Mouse (Mus musculus): ENCODE measurements around the gene Ubl4b. TPM values are rescaled to one million over a fixed set of nuclear protein-coding genes. Genes with fewer than 3 reads are reported as not detected.

Gene Ubl4b
- polyA plus RNA-seq, 1 experiment from 2014 or later, result not detected

- 23% methylated on average over 8 of the region's 8 CpGs for WGBS
Observed at GRCm38 (mm10) chr3:107537504-107537889, 17.4 kb downstream of the Ubl4b start.

GRCm38 (mm10) chr3:107536810-107537503 is 17.9 kb downstream of the Ubl4b start:
- Histone ChIP-seq H3K4me2 (ENCODE audit: low read length) (peak overlapping the region; percentile 47), H3K4me1 (replicated peaks; ENCODE audit: control insufficient read depth, insufficient read depth, low read length) (peaks cover 3% of the 10 kb centered on the region; the same call in 1 of the 2 replicates), H3K9ac (ENCODE audit: low read length) (no peak overlapping the region), H3K27me3 (replicated peaks; ENCODE audit: control insufficient read depth, insufficient read depth, low read length) (peaks cover 23% of the 10 kb centered on the region), H3K4me3 (ENCODE audit: low read depth, low read length) (peak overlapping the region; percentile 12; the same call in 1 of the 2 replicates), H3K36me3 (ENCODE audit: control insufficient read depth, insufficient read depth, low read length) (no peaks in the 10 kb centered on the region), H3K9me3 (ENCODE audit: control insufficient read depth, low read length) (no peaks in the 10 kb centered on the region), H3K27ac (ENCODE audit: low read depth) (no peak overlapping the region)
- DNase-seq (ENCODE audit: low spot score) (peak; percentile 69), ATAC-seq (replicated peaks; ENCODE audit: low FRiP score, low TSS enrichment, low read depth) (0 out of 2 replicates have a peak, but pooled peaks have one; percentile 55)
- WGBS, result 4% methylated on average over 17 of the region's 17 CpGs

More at GRCm38 (mm10) chr3:107537504-107537889, 17.4 kb downstream of the Ubl4b start:
- Histone ChIP-seq H3K27ac (ENCODE audit: low read depth) (no peak overlapping the region), H3K36me3 (ENCODE audit: control insufficient read depth, insufficient read depth, low read length) (no peaks in the 10 kb centered on the region), H3K4me3 (ENCODE audit: low read depth, low read length) (no peak overlapping the region), H3K9me3 (ENCODE audit: control insufficient read depth, low read length) (no peaks in the 10 kb centered on the region), H3K9ac (ENCODE audit: low read length) (no peak overlapping the region), H3K27me3 (replicated peaks; ENCODE audit: control insufficient read depth, insufficient read depth, low read length) (peaks cover 23% of the 10 kb centered on the region), H3K4me2 (ENCODE audit: low read length) (peak overlapping the region; percentile 47), H3K4me1 (replicated peaks; ENCODE audit: control insufficient read depth, insufficient read depth, low read length) (peaks cover 3% of the 10 kb centered on the region; the same call in 1 of the 2 replicates)
- no peak for ATAC-seq (replicated peaks; ENCODE audit: low FRiP score, low TSS enrichment, low read depth)
- no peak for DNase-seq (ENCODE audit: low spot score)

GRCm38 (mm10) chr3:107534951-107535350 is 19.9 kb downstream of the Ubl4b start:
- Histone ChIP-seq H3K36me3 (ENCODE audit: control insufficient read depth, insufficient read depth, low read length) (no peaks in the 10 kb centered on the region), H3K4me3 (ENCODE audit: low read depth, low read length) (no peak overlapping the region), H3K27ac (ENCODE audit: low read depth) (no peak overlapping the region), H3K9me3 (ENCODE audit: control insufficient read depth, low read length) (no peaks in the 10 kb centered on the region), H3K27me3 (replicated peaks; ENCODE audit: control insufficient read depth, insufficient read depth, low read length) (peaks cover 23% of the 10 kb centered on the region), H3K4me2 (ENCODE audit: low read length) (no peak overlapping the region), H3K4me1 (replicated peaks; ENCODE audit: control insufficient read depth, insufficient read depth, low read length) (peaks cover 3% of the 10 kb centered on the region; the same call in 1 of the 2 replicates), H3K9ac (ENCODE audit: low read length) (no peak overlapping the region)
- ATAC-seq (replicated peaks; ENCODE audit: low FRiP score, low TSS enrichment, low read depth), result no peak
- WGBS, result 86% methylated on average over 7 of the region's 7 CpGs
- DNase-seq (ENCODE audit: low spot score), result no peak

- 54% methylated on average over 4 of the region's 4 CpGs for WGBS
- ATAC-seq (replicated peaks; ENCODE audit: low FRiP score, low TSS enrichment, low read depth), result no peak
- H3K9ac ChIP-seq (ENCODE audit: low read length), result no peak overlapping the region
- no peaks in the 10 kb centered on the region for H3K9me3 ChIP-seq (ENCODE audit: control insufficient read depth, low read length)
- H3K4me3 ChIP-seq (ENCODE audit: low read depth, low read length), result no peak overlapping the region
- H3K27me3 ChIP-seq (replicated peaks; ENCODE audit: control insufficient read depth, insufficient read depth, low read length), result peaks cover 27% of the 10 kb centered on the region
- H3K4me1 ChIP-seq (replicated peaks; ENCODE audit: control insufficient read depth, insufficient read depth, low read length), result peaks cover 3% of the 10 kb centered on the region; the same call in 1 of the 2 replicates
- no peak overlapping the region for H3K4me2 ChIP-seq (ENCODE audit: low read length)
- no peaks in the 10 kb centered on the region for H3K36me3 ChIP-seq (ENCODE audit: control insufficient read depth, insufficient read depth, low read length)
- DNase-seq (ENCODE audit: low spot score), result no peak
- no peak overlapping the region for H3K27ac ChIP-seq (ENCODE audit: low read depth)
Observed at GRCm38 (mm10) chr3:107533532-107533931, 21.3 kb downstream of the Ubl4b start.

- Histone ChIP-seq H3K4me2 (ENCODE audit: low read length) (no peak overlapping the region), H3K9me3 (ENCODE audit: control insufficient read depth, low read length) (no peaks in the 10 kb centered on the region), H3K4me3 (ENCODE audit: low read depth, low read length) (no peak overlapping the region), H3K27me3 (replicated peaks; ENCODE audit: control insufficient read depth, insufficient read depth, low read length) (peaks cover 12% of the 10 kb centered on the region; the same call in 1 of the 2 replicates), H3K9ac (ENCODE audit: low read length) (no peak overlapping the region), H3K27ac (ENCODE audit: low read depth) (no peak overlapping the region), H3K36me3 (ENCODE audit: control insufficient read depth, insufficient read depth, low read length) (no peaks in the 10 kb centered on the region), H3K4me1 (replicated peaks; ENCODE audit: control insufficient read depth, insufficient read depth, low read length) (no peaks in the 10 kb centered on the region)
- no peak for ATAC-seq (replicated peaks; ENCODE audit: low FRiP score, low TSS enrichment, low read depth)
- DNase-seq (ENCODE audit: low spot score), result no peak
- WGBS, result 77% methylated on average over 5 of the region's 5 CpGs
Observed at GRCm38 (mm10) chr3:107530581-107530980, 24.3 kb downstream of the Ubl4b start.

- no peak overlapping the region for H3K27ac ChIP-seq (ENCODE audit: low read depth)
- ATAC-seq (replicated peaks; ENCODE audit: low FRiP score, low TSS enrichment, low read depth) (no peak), DNase-seq (ENCODE audit: low spot score) (no peak)
- H3K9ac ChIP-seq (ENCODE audit: low read length), result no peak overlapping the region
- H3K4me2 ChIP-seq (ENCODE audit: low read length), result no peak overlapping the region
- H3K4me1 ChIP-seq (replicated peaks; ENCODE audit: control insufficient read depth, insufficient read depth, low read length), result no peaks in the 10 kb centered on the region
- peaks cover 12% of the 10 kb centered on the region; the same call in 1 of the 2 replicates for H3K27me3 ChIP-seq (replicated peaks; ENCODE audit: control insufficient read depth, insufficient read depth, low read length)
- H3K4me3 ChIP-seq (ENCODE audit: low read depth, low read length), result no peak overlapping the region
- 69% methylated on average over 5 of the region's 5 CpGs for WGBS
- no peaks in the 10 kb centered on the region for H3K9me3 ChIP-seq (ENCODE audit: control insufficient read depth, low read length)
- H3K36me3 ChIP-seq (ENCODE audit: control insufficient read depth, insufficient read depth, low read length), result no peaks in the 10 kb centered on the region
Observed at GRCm38 (mm10) chr3:107529182-107529581, 25.7 kb downstream of the Ubl4b start.

GRCm38 (mm10) chr3:107528401-107529118 is 26.3 kb downstream of the Ubl4b start:
- no peaks in the 10 kb centered on the region for H3K36me3 ChIP-seq (ENCODE audit: control insufficient read depth, insufficient read depth, low read length)
- no peak overlapping the region for H3K4me2 ChIP-seq (ENCODE audit: low read length)
- H3K4me1 ChIP-seq (replicated peaks; ENCODE audit: control insufficient read depth, insufficient read depth, low read length), result no peaks in the 10 kb centered on the region
- no peaks in the 10 kb centered on the region for H3K9me3 ChIP-seq (ENCODE audit: control insufficient read depth, low read length)
- H3K27ac ChIP-seq (ENCODE audit: low read depth), result no peak overlapping the region
- no peak overlapping the region for H3K9ac ChIP-seq (ENCODE audit: low read length)
- no peak overlapping the region for H3K4me3 ChIP-seq (ENCODE audit: low read depth, low read length)
- ATAC-seq (replicated peaks; ENCODE audit: low FRiP score, low TSS enrichment, low read depth) (0 out of 2 replicates have a peak, but pooled peaks have one; percentile 36), DNase-seq (ENCODE audit: low spot score) (no peak)
- WGBS, result 34% methylated on average over 9 of the region's 9 CpGs
- H3K27me3 ChIP-seq (replicated peaks; ENCODE audit: control insufficient read depth, insufficient read depth, low read length), result peaks cover 7% of the 10 kb centered on the region; the same call in 1 of the 2 replicates

GRCm38 (mm10) chr3:107524547-107524946 is 30.3 kb downstream of the Ubl4b start:
- 69% methylated on average over 6 of the region's 6 CpGs for WGBS
- H3K9ac ChIP-seq (ENCODE audit: low read length), result no peak overlapping the region

More at GRCm38 (mm10) chr3:107524547-107524946, 30.3 kb downstream of the Ubl4b start:
- no peak for DNase-seq (ENCODE audit: low spot score)
- Histone ChIP-seq H3K4me3 (ENCODE audit: low read depth, low read length) (no peak overlapping the region), H3K27ac (ENCODE audit: low read depth) (no peak overlapping the region), H3K36me3 (ENCODE audit: control insufficient read depth, insufficient read depth, low read length) (no peaks in the 10 kb centered on the region), H3K27me3 (replicated peaks; ENCODE audit: control insufficient read depth, insufficient read depth, low read length) (peaks cover 25% of the 10 kb centered on the region), H3K4me2 (ENCODE audit: low read length) (no peak overlapping the region), H3K9me3 (ENCODE audit: control insufficient read depth, low read length) (no peaks in the 10 kb centered on the region), H3K4me1 (replicated peaks; ENCODE audit: control insufficient read depth, insufficient read depth, low read length) (no peaks in the 10 kb centered on the region)
- ATAC-seq (replicated peaks; ENCODE audit: low FRiP score, low TSS enrichment, low read depth), result no peak

Data from intestine, embryonic 14.5 days (tissue).